Mouse (Mus musculus) B cell, adult 2 months (primary cell): ENCODE measurements at regions not wholly inside any gene's neighbourhood (a gene's known extent, or its start where the extent isn't known, plus 50 kb on each side); places are given as distances from the start of the nearest gene placed in this dataset.
A peak's percentile ranks its signal among the peaks of the same experiment; 100 is the strongest.

ENCODE experiments used
- DNase-seq, 2 experiments: peaks; one replicate each; pipeline ENCODE4 v3.0.0; 2022

DNA sequence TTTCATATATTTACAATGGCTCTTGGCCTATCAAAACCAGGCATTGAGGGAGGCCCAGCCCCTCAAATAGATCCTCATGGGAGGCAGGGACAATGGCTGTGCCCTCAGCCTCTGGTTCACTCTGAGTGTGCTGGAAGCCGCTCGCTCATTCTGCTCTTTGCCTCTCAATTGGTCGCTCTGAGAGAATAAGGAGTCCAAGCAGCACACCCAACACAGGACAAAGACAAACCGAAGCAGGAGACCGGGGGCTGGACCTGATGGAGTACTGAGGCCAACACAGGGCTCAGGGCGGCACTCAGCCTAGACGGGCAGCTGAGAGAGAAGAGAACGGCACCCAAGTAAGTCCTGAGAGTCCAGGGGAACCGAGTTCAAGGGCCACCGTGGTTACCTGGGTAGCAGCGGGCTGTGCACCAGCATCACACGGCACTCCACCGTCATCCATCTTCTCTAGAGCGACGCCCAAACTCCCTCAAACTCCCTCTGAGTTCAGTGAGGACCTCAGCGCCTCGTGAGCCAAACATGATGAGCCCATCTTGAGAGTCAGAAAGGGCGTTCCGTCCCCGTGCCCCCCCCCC lies 145.8 kb downstream of the Setd4 start:
- no peak for DNase-seq

DNA sequence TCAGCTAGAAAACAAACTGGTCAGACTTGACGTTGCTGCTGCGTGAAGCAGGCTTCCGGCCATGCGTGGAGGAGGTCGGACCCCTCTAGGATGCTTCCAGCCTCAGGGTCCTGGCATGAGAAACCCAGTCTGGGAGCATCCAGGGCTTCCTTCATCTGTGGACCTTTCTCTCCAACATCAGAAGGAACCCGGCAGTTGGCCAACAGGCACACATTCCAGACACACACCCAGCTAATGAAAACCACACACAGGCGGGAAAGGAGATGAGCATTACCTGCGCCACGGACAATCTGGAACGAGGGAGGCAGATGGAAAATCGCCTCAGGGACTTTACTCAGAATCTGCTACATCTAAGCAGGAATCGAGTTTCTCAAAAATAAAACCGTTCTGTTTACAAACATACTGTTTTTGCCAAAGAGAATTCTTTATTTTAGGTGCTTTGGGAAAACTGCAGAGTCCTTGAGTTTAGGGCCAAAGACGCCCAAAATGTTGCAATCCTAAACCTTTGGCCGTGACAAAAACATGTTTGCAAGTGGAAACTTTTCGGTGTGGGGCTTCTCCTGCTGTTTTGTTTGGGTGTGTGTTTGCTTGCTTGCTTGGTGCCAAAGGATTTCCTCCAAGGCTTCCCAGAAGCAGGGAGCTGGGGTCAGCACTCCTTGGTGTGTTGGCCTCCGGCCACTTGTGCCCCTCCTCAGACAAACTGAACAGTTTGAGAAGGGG lies 147.0 kb downstream of the Setd4 start:
- DNase-seq, result no peak

DNA sequence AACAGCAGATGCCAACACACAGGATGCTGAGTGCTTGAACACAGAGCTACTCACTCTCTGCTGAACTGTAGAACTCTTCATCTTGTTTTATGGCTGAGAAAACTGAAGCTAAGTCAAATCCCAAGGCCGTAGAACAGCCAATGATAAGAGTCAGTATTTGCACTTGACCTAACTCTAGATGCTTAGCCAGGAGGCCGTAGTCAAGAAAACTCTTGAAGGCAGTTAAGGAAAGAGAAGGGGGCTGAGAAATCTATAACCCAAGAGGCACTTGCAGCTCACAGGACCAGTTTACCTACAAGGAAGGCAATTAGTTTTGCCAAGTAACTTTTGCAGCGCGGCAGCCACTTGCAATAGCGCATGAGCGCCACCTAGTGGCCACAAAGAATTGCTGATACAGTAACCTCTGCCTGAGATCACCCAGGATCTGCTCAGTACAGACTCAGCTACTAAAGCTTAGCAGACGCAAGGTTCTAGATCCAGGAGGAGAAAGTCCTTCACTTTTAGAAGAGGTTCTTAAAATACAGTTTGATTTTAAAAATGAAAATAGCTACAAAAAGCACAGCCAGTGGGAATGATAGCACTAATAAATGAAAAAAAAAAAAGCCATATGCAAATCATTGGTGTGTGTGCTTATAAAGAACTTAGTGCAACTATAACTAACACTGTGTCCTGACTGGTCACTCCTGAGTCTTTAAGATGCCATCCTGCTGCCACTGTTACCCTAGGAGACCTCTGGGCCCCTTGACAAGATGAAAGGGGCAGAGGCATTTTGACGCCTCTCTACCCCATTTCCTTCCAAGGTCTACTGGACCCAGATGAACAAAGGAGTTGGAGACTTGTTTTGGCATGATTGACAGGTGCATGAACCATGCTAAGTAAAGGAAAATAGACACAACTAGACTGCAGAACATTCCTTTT lies 149.5 kb downstream of the Setd4 start:
- DNase-seq, result peak; percentile 81

DNA sequence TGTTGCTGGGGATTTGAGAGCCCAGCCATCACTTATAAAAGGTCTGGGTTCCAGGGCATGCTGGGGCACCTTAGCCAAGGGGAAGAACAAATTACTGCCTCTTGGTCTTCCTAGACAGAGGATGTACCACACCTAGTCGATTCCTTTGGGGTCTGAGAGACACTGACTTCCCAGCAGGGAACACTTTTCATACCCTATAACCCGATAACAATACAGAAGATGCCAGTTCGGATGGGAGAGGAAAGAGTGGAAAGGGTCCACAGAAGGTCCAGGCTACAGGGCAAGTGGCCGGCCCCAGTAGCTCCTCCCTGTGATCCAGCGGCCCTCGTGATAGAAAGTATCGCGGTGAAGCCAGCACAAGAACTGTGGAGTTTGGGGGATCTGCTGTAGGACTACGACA lies 150.8 kb downstream of the Setd4 start:
- DNase-seq, result no peak

DNA sequence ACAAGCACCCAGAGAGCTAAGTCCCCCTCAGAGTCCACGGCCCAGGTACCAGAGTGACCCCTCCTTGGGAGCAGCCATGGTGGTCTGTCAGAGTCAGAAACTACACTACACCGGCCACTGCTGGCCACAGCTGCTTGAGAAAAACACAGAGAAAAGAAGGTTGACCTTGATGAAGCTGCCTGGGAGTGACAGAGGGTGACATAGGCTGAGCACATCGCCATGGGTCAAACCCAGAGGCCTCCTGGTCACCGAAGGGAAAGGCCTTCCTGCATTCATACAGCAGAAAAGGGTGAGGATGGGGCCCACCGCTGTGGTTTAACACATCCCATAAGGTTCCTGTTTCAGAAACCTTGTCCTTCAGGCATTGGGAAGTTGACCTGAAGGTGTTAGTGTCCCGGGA lies 153.0 kb downstream of the Setd4 start:
- DNase-seq, result no peak

DNA sequence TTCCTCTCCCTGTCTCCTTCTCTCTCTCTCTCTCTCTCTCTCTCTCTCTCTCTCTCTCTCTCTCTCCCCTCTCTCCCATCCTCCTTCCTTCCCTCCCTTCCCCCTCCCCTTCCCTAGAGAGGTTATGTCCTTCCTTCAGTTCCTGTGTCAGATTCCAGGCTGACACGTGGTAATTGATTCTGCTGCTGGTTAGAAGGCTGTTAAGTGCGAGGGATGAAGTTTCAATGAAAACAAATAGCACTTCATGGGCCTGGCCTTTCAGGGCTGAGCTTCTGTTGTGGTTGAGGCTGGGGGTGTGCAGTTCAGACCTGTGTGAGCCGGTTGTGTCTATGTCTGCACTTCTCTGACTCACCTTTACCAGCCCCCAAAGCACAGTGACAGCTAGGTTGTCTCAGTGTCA lies 153.9 kb downstream of the Setd4 start:
- DNase-seq, result no peak

DNA sequence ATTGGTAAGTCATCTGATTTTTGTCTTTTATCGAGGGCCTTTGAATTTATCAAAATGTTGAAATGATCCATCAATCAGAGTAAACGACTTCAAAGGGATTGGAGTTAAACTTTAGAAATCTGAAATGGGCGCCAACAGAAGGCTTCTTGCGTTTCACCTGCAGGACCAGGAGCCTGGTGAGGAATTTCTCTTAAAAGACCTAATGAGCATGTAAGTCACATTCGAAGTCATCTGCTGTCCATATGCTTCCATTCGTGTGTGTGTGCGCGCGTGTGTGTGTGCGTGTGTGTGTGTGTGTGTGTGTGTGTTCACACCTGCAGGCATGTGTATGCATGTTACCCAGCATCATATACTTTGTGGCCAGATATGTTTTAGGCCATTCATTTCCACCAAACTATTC lies 155.7 kb downstream of the Setd4 start:
- DNase-seq, result no peak

DNA sequence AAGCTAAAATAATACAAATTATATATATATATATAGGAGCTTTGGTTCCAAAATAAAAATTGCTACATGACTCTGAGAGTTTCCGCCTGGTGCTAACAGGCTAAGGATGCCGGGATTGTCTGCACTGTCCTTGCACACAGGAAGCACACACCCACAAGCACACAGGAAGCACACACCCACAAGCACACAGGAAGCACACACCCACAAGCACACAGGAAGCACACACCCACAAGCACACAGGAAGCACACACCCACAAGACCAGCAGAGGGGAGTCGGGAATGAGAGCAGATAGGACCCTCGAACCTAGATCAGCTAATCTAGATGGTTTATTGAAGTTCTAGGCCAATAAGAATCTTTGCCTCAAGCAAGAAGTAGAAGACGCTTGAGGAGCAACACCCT lies 156.9 kb downstream of the Setd4 start:
- DNase-seq, result no peak

DNA sequence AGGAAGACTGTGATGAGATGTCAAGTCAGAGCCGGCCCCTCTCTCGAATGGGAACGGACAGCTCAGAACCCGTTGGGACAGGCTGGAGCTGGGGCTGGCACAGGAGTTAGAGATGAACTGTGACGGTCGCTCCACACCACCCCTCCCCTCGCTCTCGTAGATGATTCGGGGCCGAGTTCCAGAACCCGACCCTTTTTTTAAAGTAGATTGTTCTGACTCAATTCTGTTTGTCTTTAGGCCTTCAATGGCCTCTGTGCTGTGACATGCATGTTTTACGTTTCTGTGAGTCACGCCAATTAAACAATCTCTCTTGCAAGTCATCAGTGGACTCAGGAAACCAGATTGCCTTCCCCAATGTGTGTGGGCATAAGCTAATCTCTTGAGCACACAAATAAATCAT lies 157.7 kb downstream of the Setd4 start:
- no peak for DNase-seq

DNA sequence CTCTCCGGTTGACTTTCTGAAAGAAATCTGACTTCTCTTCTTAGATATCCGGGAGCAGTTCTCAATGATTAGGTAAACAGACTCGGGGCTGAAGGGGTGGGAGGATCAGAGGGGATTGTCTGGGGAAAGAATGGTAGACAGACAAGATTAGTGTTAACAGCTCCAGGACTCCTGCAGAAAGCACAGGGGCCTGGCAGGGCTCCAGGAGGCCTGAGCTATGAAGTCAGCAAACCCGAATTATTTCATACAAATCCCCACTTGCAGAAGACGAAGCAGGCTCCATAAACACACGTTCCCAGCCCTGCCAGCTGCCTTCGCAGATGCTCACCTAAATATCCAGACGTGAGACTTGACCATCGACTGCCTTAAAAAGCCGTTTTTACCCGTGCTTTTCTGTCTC lies 161.0 kb downstream of the Setd4 start:
- DNase-seq, result no peak

DNA sequence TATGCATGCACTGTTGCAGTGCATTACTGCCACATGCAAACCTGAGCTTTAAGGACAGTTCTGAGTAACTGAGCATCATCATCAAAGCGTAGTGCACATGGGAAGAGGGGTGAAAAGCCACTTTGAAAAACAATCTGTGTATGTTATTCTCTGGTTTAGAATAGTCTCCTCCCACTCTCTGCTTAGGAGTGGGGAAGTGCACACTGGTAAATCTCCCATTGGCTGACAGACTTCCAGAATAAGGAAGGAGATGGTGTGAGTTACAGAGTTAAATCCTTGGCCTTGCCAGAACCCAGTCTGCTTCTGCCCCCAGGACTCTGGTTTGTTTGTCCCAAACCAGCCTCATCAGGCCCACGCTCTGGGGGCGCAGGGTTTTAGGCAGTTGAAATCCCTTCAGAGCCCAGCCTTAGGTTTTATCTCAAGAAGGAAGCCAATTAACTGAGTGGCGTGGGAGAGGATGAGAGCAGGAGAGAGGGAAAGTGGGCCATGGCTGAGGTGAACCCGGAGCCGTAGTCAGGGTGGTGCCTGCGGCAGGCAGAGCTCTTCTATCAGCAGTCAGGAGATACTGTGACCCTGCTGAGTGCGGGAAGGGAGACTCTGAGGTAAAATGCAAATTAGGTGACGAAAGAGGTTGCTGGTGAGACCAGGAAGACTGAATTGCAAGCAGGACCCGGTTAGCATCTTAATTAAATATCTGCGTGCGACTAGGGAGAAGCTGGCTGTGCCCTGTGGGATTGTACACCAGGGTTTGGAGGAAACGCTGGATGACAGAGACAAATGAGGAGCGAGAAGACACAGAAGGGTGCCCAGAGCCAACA lies 166.0 kb downstream of the Setd4 start:
- no peak for DNase-seq

DNA sequence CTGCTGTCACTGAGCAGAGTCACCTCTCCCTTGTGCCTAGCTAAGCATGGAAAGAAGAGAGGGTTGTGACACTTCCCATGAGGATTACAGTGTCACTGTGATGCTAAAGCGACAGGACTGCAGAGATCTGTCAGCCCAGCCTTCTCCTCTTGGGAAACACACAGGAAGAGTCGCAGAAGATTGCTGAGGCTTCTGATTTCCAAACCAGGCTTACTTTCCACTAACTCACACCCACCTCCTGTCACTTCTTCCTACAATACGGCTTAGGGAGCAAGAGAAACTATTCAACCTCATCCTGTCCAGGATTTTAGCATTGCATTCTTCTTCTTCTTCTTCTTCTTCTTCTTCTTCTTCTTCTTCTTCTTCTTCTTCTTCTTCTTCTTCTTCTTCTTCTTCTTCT lies 167.1 kb downstream of the Setd4 start:
- no peak for DNase-seq

DNA sequence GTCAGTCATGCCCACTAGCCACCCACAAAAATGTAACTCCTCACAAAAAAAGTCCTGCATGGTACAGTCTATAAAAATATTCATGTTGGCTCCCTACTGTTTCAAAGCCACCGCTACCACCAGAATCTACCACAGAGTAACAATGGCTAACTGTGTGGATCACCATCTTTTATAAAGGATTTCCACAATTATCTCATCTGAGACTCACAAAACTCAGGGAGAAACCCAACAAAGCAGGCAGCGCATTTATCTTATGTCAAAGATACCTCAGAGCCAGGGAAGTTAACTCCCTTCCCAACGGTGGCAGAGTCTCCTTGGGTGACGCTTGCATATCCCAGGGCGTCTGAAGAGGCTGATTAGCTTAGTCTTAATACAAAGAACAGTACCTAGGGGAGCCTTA lies 172.5 kb downstream of the Setd4 start:
- DNase-seq, result no peak

DNA sequence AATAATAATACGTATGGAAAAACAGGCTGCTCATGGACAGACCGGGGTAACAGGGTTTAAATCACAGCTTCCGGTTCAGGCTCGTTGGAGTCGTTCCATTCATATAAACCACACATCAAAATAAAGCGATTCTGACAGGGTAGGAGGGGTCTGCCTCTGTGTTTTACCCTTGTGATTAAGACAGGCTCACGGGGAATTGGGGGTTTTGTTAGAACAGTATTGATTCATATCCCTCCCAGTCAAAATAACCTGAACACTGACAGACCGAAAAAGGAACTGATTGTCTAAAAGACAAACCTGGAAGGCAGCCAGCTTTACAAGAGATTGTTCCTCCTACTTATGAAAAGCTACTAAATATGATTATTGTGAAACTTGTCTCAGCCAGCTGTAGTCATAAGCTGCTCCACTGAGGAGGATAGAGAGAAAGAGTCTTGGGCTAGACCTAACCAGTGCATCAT lies 174.5 kb downstream of the Setd4 start:
- no peak for DNase-seq

DNA sequence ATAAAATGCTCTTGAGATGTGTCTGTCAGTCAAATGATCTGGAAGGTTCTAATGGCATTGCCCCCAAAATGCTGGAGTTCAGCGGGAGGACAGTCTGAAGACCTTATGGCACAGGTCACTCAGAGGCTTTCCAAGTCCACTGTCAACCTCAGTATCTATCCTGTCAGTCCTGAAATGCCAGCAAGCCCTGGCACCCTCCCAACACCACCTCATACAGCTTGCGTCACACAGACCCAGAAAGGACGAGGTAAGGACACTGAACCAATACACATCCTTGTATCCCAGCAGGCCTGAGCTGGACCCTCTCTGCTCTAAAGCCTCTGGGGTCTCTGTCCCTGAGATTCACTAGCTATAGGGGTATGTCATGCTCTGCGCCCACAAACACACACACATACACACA lies 176.6 kb downstream of the Setd4 start:
- DNase-seq, result no peak

DNA sequence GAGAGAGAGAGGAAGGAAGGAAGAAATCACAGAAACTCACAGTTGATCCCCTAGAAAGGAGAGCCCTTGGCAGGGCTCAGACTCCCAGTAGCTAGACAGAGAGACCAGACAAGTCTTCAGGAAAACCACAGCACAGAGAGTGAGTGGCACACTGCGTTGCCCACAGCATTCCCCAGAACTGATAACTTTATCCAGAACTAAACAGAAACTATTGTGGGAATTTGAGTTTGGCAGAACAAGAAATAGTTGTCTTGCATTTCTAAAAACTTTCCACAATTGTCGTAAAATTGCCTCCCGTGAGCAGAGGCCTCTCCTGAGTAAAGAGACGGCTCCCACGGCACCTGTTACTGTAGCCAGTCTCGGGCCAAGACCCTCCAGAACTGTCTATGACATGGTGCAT lies 178.1 kb downstream of the Setd4 start:
- DNase-seq, result no peak

DNA sequence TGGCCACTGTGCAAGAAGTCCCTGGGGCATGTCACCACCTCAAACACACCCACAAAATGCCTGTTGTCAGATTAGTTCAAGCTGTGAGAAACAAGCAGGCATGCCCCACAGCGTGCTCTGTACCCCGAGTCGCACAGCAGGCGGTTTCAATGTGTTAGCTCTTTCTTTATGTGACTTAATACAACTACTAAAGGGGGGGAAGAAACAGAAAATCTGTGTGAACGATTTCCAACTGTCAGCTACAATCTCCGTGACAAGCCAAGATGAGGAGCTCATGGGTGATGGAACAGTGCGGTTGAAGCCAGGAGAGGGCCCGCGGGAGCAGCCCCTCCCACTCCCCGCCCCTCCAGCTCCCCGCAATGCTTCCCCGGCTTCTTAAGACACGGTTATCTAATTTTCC lies 180.7 kb downstream of the Setd4 start:
- no peak for DNase-seq

DNA sequence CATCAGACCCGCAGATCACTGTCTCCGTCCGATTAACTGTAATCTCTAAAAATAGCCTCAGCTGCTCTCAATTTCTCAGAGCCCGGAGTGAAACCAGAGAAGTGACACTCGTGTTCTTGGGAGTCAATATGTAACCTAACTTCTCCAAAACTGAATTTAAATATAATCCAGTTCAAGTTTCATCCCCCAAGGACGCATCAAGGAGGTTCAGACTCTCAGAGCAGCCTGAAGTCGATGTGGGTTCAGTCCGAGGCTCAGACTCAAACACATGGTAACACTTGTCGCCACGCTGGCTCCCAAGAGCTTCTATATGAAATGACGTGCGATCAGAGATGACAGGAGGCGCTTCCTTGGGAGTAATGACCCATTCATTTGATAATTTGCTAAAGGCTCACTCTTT lies 181.6 kb downstream of the Setd4 start:
- no peak for DNase-seq

DNA sequence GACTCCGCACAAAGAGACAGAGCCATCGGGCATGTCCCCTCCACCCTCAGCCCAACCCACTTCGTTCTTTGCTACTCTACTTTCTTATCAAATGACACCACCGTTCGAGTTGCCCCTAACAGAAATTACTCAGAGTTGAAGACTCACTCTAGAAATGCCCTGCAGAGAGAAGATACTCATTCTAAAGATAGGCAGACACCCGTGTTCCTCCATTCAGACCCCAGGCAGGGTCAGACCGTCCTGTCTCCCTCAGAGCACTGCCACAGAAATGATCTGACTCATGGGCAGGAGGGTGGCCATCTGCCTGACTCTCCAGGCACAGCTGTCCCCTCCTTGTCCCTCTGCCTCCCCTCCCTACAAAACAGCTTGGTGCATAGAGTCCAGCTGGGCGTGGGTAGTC lies 185.6 kb downstream of the Setd4 start:
- no peak for DNase-seq

DNA sequence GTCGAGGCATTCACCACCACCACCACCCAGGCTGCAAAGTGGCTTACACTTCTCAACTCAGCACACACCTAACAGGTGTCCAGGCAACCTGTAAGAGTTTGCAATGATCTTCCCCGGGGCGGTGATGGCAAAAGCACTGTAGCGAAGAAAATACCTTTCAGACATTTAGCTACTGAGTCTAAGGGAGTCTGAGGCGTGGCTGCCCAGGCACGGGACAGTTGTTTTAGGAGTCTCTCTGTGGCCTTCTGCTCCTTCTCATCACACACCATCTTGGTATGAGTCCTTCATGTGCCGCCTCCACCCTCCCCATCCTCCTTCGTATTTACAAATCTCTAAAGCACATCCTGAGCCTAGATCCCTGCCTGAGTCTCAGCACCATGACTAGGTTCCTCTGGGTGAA lies 186.0 kb downstream of the Setd4 start:
- no peak for DNase-seq

DNA sequence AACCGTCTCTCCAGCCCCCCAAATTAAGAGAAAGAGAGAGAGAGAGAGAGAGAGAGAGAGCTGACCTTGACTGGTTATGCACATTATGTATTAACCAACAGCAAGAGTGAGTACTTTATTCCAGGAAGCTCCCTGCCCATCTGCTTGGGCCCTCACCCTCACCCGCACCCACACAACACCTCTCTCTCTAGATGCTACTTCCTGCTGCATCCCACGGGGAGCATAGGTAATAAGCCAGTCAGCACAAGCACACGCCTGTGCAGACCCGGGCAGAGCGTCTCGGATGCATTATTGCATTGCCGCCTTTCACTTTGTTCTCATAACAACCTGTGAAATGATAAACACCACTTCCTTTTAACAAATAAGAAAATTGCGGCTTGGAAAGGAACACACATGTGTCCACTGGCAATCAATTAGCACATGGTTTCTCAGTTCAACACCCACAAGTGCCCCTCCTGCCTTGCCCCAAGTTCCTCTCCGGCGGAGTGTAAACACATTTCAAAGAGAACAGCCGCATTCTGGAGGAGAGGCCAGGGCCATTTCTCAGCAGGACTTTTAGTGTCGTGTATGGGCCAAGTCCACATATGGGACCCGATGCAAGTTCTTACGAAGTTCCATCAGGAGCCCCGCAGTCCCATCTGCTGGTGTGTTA lies 211.7 kb downstream of the Setd4 start:
- no peak for DNase-seq

DNA sequence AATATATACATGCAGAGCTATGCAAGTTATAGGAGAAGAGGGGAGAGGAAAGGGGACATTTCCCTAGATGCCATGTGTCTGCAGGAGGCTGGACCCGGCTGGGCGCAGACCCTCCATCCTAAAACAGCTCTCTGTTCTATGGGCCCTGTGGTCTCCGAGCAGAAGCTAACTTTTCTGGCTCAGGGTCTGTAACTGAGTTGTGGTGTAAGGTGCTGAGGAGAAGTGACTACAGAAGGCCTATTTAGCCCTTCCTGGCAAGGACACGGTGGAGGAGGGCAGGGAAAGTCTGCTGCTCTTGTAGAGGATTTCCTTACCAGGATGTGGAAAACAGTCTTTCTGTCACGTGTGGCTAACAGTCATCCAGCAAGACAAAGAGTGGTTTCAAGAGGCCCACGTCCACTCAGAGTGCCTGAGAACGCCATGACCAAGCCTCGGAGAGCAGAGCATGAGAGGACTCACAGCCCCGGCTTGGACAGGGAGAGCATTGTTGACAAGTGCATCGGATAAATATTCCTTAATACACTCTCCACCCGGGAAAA lies 216.2 kb downstream of the Setd4 start:
- DNase-seq, result no peak
